Mouse (Mus musculus) kidney, adult 10 weeks (tissue): Measurements from ENCODE around the gene Rfwd3. TPM values are rescaled to one million over a fixed set of nuclear protein-coding genes. Genes with fewer than 3 reads are reported as not detected.

Experiments
- polyA plus RNA-seq: library from polyadenylated mRNA; stranded (reverse); fragments of 350-450 nt; fragmentation: Illumina TruSeq; extraction: RNeasy Lipid Tissue Mini Kit (QIAGEN cat#74804); gene quantifications from one replicate; pipeline ENCODE4 v1.2.3, GENCODE M21; 2014; ENCODE audit warnings: low read depth, low replicate concordance

The Rfwd3 gene
- polyA plus RNA-seq, result 39.8 TPM

DNA sequence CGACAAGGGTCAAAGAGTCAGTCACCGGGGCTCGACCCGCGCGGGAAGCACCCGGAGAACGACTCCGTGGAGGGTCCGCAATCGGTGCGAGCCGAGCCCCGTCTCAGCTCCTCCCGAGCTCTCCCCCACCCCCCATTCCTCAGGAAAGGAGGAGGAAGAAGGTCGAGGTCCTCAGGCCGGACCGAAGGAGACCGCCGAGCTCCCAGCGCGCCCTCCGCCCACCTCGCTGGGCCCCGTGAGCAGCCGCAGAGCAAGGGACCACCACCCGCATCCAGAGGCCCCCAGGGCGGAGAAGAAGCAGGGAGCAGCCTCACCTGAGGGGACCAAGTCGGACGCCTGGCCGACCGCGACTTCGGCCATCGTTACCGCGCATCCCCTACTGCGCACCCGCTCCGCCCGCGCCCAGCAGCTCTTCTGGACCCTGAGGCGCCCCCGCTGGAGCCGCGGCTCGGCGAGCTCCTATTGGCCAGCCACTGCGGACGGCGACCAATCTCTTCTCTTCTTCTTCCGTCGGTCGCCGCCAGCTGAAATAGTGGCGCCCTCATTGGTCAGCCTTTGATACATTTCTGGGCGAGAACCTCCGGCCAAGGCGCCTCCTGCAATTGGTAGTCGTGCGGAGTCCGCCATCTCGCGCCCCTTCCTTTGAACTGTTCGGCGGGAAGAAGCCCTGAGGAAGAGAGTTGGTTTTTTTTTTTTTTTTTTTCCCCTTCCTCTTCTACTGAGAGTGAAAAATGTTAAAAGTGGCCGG lies at the start of gene Rfwd3:
Gene Rfwd3 (minus strand): TSS at position 402 of the 748 bp plus-strand sequence.

DNA sequence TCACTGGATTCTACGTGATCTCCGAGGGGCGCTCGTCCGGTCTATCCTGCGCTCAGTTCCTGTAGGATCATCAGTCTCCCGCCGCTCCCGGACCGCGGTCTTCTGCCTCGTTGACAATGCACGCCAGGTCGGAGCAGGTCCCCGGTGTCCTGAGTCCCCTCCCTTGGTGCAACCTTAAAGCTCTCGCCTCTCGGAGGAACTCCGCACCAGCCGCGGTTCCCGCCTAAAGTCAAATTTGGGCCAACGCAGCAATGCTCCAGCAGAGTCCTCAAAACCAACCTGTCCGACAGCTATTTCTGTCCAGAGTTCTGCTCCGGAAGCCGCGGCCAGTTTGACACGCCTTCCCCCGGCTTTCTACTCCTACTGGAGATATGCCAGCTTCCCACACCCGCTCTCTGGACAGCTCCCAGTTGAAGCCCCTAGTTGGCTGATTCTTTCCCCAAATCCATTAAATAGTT lies 37.9 kb upstream of the Rfwd3 start, which contains the start of gene Mlkl:
Gene Mlkl (minus strand): TSS at position 288 of the 458 bp plus-strand sequence.

DNA sequence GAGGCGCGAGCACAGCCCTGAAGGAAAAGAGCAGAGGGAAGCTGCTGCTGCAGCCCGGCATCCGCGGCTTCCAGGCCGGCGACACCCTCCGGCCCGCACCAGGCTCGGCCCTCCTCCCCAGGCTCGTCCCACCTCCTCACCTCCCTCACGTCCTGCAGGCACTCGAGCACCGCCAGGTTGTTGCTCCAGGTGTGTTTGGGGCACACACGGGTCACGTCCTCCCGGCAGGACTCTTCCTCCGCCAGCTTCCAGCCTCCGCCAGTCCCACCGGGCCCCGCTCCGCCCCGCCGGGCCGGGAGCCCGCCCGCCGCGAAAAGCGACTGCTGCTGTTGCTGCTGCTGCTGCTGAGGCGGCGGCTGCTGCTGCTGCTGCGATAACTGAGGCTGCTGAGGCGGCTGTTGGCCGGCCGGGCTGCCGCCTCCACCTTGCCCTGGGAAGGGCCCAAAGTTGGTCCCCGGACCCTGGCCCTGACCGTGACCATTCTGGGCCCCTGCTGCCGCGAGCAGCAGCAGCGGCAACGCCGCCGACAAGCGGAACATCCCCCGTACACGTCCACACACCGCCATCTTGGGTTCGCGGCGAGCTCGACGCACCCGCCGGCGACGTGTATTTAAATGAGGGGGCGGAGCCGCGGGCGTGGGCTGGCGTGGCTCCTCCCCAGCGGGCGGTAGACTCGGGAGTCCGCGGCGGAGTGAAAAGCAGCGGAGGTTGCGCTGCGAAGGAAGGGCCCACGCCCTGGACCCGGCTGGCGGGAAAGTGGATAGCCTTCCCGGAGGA lies 41.2 kb downstream of the Rfwd3 start, which contains the start of gene Glg1:
Gene Glg1 (minus strand): TSS at position 586 of the 777 bp plus-strand sequence.

Other genes starting within 250 kb of the Rfwd3 start
- gene Exosc6, start 243.9 kb downstream of the Rfwd3 start, polyA plus RNA-seq, result 7.1 TPM
- not detected for gene Clec18a, start 207.8 kb downstream of the Rfwd3 start, polyA plus RNA-seq
- gene Pdpr, start 205.6 kb downstream of the Rfwd3 start, polyA plus RNA-seq, result 41.5 TPM
- gene Glg1, start 41.0 kb downstream of the Rfwd3 start, polyA plus RNA-seq, result 64.6 TPM
- gene Mlkl, start 38.0 kb upstream of the Rfwd3 start, polyA plus RNA-seq, result 2.2 TPM
- 7.1 TPM for gene Fa2h, start 93.6 kb upstream of the Rfwd3 start, polyA plus RNA-seq
- gene Wdr59, start 221.9 kb upstream of the Rfwd3 start, polyA plus RNA-seq, result 5.4 TPM
- 4.6 TPM for gene Znrf1, start 235.9 kb upstream of the Rfwd3 start, polyA plus RNA-seq